Mouse (Mus musculus) G1E (cell line): ENCODE measurements at regions not wholly inside any gene's neighbourhood (a gene's known extent, or its start where the extent isn't known, plus 50 kb on each side); places are given as distances from the start of the nearest gene placed in this dataset.

Source experiments
- ATAC-seq: 2 replicates; pipeline ENCODE4 v1.8.0; 2016; ENCODE audit warnings: mild to moderate bottlenecking; ENCODE audit not compliant: insufficient number of reproducible peaks, poor library complexity, low FRiP score, severe bottlenecking; ENCODE audit errors: extremely low read depth
- DNase-seq: peaks from one replicate; pipeline ENCODE4 v3.0.0; 2012; ENCODE audit warnings: low spot score
- H3K27me3 ChIP-seq: 2 replicates; pipeline ENCODE4 v1.6.1; 2012; ENCODE audit warnings: mild to moderate bottlenecking, low read length, inconsistent platforms; ENCODE audit not compliant: insufficient read depth
- H3K36me3 ChIP-seq: replicated peaks from 2 replicates; pipeline ENCODE3; 2012; ENCODE audit warnings: mild to moderate bottlenecking, inconsistent platforms
- H3K4me1 ChIP-seq: 2 replicates; pipeline ENCODE4 v1.6.1; 2012; ENCODE audit warnings: low read depth, low read length, inconsistent platforms, mixed read lengths; ENCODE audit not compliant: insufficient read depth
- H3K4me3 ChIP-seq: 2 replicates; pipeline ENCODE4 v1.5.1; 2012; ENCODE audit warnings: low read depth, mild to moderate bottlenecking, inconsistent platforms, low read length, moderate library complexity, mixed read lengths
- H3K9me3 ChIP-seq: replicated peaks from 2 replicates; pipeline ENCODE4 v1.6.1; 2012; ENCODE audit warnings: inconsistent platforms
- CTCF ChIP-seq: IDR thresholded peaks from 2 replicates; pipeline ENCODE4 v1.5.1; 2012; ENCODE audit warnings: low read depth, low read length, inconsistent platforms, mixed read lengths
- GATA1 ChIP-seq: IDR thresholded peaks from 2 replicates; pipeline ENCODE4 v1.6.1; 2012; ENCODE audit warnings: borderline replicate concordance, low read length, inconsistent platforms, mixed read lengths
- GATA2 ChIP-seq: IDR thresholded peaks from 2 replicates; pipeline ENCODE4 v1.6.1; 2012; ENCODE audit warnings: low read depth, low read length, inconsistent platforms, borderline replicate concordance
- POLR2AphosphoS5 ChIP-seq: IDR thresholded peaks from 2 replicates; pipeline ENCODE4 v1.6.1; 2012; ENCODE audit warnings: low read depth, low read length, inconsistent platforms; ENCODE audit not compliant: insufficient replicate concordance
- TAL1 ChIP-seq: conservative IDR thresholded peaks from 2 replicates; pipeline ENCODE4 v1.6.1; 2012; ENCODE audit warnings: low read depth, low read length, inconsistent platforms, mixed read lengths

GRCm38 (mm10) chr13:51929730-51930129 is 83.3 kb downstream of the Gadd45g start:
- peaks cover 12% of the 10 kb centered on the region for H3K4me1 ChIP-seq
- no peak for ATAC-seq
- TF ChIP-seq TAL1, result no peak
- no peak for TF ChIP-seq GATA1
- TF ChIP-seq CTCF, result no peak
- no peak for TF ChIP-seq POLR2AphosphoS5
- TF ChIP-seq GATA2, result no peak
- H3K9me3 ChIP-seq, result no peaks in the 10 kb centered on the region
- no peak for DNase-seq
- no peaks in the 10 kb centered on the region for H3K36me3 ChIP-seq
- peaks cover 65% of the 10 kb centered on the region for H3K27me3 ChIP-seq
- no peak overlapping the region for H3K4me3 ChIP-seq

- DNase-seq (no peak), ATAC-seq (no peak)
- H3K27me3 ChIP-seq, result peaks cover 64% of the 10 kb centered on the region
- H3K36me3 ChIP-seq, result no peaks in the 10 kb centered on the region
- peaks cover 12% of the 10 kb centered on the region for H3K4me1 ChIP-seq
- H3K9me3 ChIP-seq, result no peaks in the 10 kb centered on the region
- TF ChIP-seq TAL1 (no peak), CTCF (no peak), GATA2 (no peak), POLR2AphosphoS5 (no peak), GATA1 (no peak)
- no peak overlapping the region for H3K4me3 ChIP-seq
Measured at GRCm38 (mm10) chr13:51930301-51930747, 83.8 kb downstream of the Gadd45g start.

DNA sequence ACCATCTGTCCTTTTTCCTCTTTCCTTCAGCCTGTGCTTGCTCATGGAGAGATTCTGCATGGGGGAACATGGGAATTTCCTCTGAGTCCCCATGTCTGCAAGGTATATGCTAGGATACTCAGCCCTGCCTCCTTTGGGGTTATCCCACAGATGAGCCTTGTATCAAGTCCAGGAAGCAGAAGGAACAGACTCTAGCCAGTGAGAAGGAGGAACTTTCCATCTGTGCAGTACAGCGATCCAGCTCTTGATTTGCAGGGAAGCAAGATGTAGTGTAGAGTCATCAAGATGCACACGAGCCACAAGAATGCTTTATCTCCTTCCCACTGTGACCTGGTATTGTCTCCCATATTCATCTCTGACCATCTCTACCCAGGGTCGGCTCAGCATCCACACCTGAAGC is 84.5 kb downstream of the Gadd45g start:
- ATAC-seq (no peak), DNase-seq (no peak)
- TF ChIP-seq GATA1 (no peak), TAL1 (no peak), POLR2AphosphoS5 (no peak), GATA2 (no peak), CTCF (no peak)
- H3K9me3 ChIP-seq, result no peaks in the 10 kb centered on the region
- H3K36me3 ChIP-seq, result no peaks in the 10 kb centered on the region
- peaks cover 10% of the 10 kb centered on the region for H3K4me1 ChIP-seq
- no peak overlapping the region for H3K4me3 ChIP-seq
- H3K27me3 ChIP-seq, result peaks cover 66% of the 10 kb centered on the region

GRCm38 (mm10) chr13:51935827-51936226 is 89.3 kb downstream of the Gadd45g start:
- Histone ChIP-seq H3K4me1 (peaks cover 5% of the 10 kb centered on the region; the same call in 1 of the 2 replicates), H3K9me3 (no peaks in the 10 kb centered on the region), H3K27me3 (peaks cover 64% of the 10 kb centered on the region), H3K36me3 (no peaks in the 10 kb centered on the region), H3K4me3 (no peak overlapping the region)
- DNase-seq (no peak), ATAC-seq (no peak)
- TF ChIP-seq GATA1 (no peak), CTCF (no peak), TAL1 (no peak), GATA2 (no peak), POLR2AphosphoS5 (no peak)

- DNase-seq (no peak), ATAC-seq (no peak)
- H3K36me3 ChIP-seq, result no peaks in the 10 kb centered on the region
- no peak for TF ChIP-seq GATA2
- no peak for TF ChIP-seq GATA1
- TF ChIP-seq TAL1, result no peak
- TF ChIP-seq POLR2AphosphoS5, result no peak
- TF ChIP-seq CTCF, result no peak
- H3K4me3 ChIP-seq, result no peak overlapping the region
- peaks cover 63% of the 10 kb centered on the region for H3K27me3 ChIP-seq
- peaks cover 5% of the 10 kb centered on the region; the same call in 1 of the 2 replicates for H3K4me1 ChIP-seq
- H3K9me3 ChIP-seq, result no peaks in the 10 kb centered on the region
Measured at GRCm38 (mm10) chr13:51936441-51936840, 90.0 kb downstream of the Gadd45g start.

DNA sequence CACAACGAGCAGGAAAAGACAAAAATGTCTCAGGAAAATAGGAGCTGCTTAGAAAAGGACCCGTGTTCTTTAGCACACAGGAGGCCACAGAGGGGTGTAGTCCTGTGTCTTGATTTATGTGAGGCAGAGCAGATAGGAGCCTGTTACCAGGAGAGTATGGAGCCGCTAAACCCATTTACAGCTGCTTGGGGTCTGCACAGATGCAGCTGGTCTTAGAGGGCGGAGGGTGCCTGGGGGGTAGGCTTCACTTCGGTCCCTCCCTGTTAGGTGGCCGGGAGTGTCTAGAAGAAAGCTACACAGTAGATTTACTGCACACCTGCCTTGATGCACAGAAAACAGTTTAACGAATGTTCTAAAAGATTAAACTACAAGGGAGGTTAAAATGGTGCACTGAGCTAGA is 91.4 kb downstream of the Gadd45g start:
- Histone ChIP-seq H3K27me3 (peaks cover 58% of the 10 kb centered on the region), H3K9me3 (no peaks in the 10 kb centered on the region), H3K4me3 (no peak overlapping the region), H3K4me1 (peaks cover 5% of the 10 kb centered on the region; the same call in 1 of the 2 replicates), H3K36me3 (no peaks in the 10 kb centered on the region)
- TF ChIP-seq GATA2 (no peak), CTCF (no peak), GATA1 (no peak), POLR2AphosphoS5 (no peak), TAL1 (no peak)
- DNase-seq (no peak), ATAC-seq (no peak)
